Mouse (Mus musculus) liver, embryonic 14.5 days (tissue): ENCODE results near the gene Smpd1. TPM values are rescaled to one million over a fixed set of nuclear protein-coding genes. Genes with fewer than 3 reads are reported as not detected.

ENCODE experiments used
- ATAC-seq: fragments of 200-750 bp; cut with Nextera tagmentation; 2 replicates; pipeline ENCODE4 v1.8.0; 2017; ENCODE audit warnings: moderate number of reproducible peaks, mild to moderate bottlenecking, moderate library complexity; ENCODE audit not compliant: insufficient read depth
- DNase-seq, 3 experiments: peaks; one replicate each; pipeline ENCODE4 v3.0.0-alpha.2; 2012 to 2013; ENCODE audit warnings: low read depth in 3 of 3, low spot score in 3 of 3
- H3K27ac ChIP-seq: fragments of 300-500 bp; sonication (generic); 2 replicates; pipeline ENCODE4 v1.5.1; 2014; ENCODE audit warnings: moderate library complexity, mild to moderate bottlenecking, control low read depth, inconsistent platforms
- H3K27me3 ChIP-seq: fragments of 300-500 bp; sonication (generic); 2 replicates; pipeline ENCODE4 v1.6.1; 2014; ENCODE audit warnings: mild to moderate bottlenecking, low read length, moderate library complexity; ENCODE audit not compliant: control insufficient read depth, insufficient read depth
- H3K36me3 ChIP-seq: fragments of 300-500 bp; sonication (generic); replicated peaks from 2 replicates; pipeline ENCODE4 v1.6.1; 2014; ENCODE audit warnings: low read depth; ENCODE audit not compliant: control insufficient read depth, insufficient read depth
- H3K4me1 ChIP-seq, 2 experiments: fragments of 200-500 bp in 1 of 2; fragments of 300-500 bp in 1 of 2; sonication (generic) in 1 of 2; replicated peaks; 2 replicates each; pipeline ENCODE4 v1.6.1; 2012 to 2014; ENCODE audit warnings: antibody characterized with exemption in 1 of 2, inconsistent platforms in 1 of 2, low read length in 1 of 2; ENCODE audit not compliant: control insufficient read depth in 2 of 2, insufficient read depth in 2 of 2
- H3K4me2 ChIP-seq: fragments of 300-500 bp; sonication (generic); 2 replicates; pipeline ENCODE4 v1.6.1; 2014; ENCODE audit warnings: low read depth, mild to moderate bottlenecking, control low read depth, moderate library complexity
- H3K4me3 ChIP-seq, 2 experiments: fragments of 200-500 bp in 1 of 2; fragments of 300-500 bp in 1 of 2; sonication (generic) in 1 of 2; 2 replicates each; pipeline ENCODE4 v1.5.1; 2012 to 2014; ENCODE audit warnings: low read depth in 2 of 2, low read length in 2 of 2, mild to moderate bottlenecking in 2 of 2, control low read depth in 1 of 2, inconsistent platforms in 1 of 2, moderate library complexity in 1 of 2; ENCODE audit not compliant: insufficient read depth in 1 of 2
- H3K9ac ChIP-seq: fragments of 300-500 bp; sonication (generic); replicated peaks from 2 replicates; pipeline ENCODE4 v1.6.1; 2014; ENCODE audit warnings: mild to moderate bottlenecking, control low read depth, moderate library complexity
- H3K9me3 ChIP-seq: fragments of 300-500 bp; sonication (generic); 2 replicates; pipeline ENCODE4 v1.6.1; 2016; ENCODE audit warnings: low read length, mixed read lengths; ENCODE audit not compliant: control insufficient read depth
- CTCF ChIP-seq: IDR thresholded peaks from 2 replicates; pipeline ENCODE4 v1.5.1; 2016; ENCODE audit warnings: antibody characterized with exemption, low read depth, control low read depth
- EP300 ChIP-seq: IDR thresholded peaks from 2 replicates; pipeline ENCODE4 v1.6.1; 2016; ENCODE audit warnings: antibody characterized with exemption, low read depth
- WGBS: fragments of 180-500 bp; shearing (Covaris S2); extraction: QIAGEN DNeasy Blood & Tissue Kit; methylation state at CpG from one replicate; pipeline ENCODE4 v1.1.7; 2014; ENCODE audit not compliant: insufficient replicate concordance; 5-methylcytosine and 5-hydroxymethylcytosine counted together
- polyA plus RNA-seq, 2 experiments: library from polyadenylated mRNA; depleted of rRNA in 1 of 2; stranded (reverse) in 1 of 2; unstranded in 1 of 2; fragments of >200 nt; fragmentation: Nextera tagmentation in 1 of 2; extraction: Ambion mirVana in 1 of 2; gene quantifications; 2 replicates each; pipeline versions ENCODE4 v1.2.1 to v1.2.3; 2012 to 2014

Gene Smpd1
- polyA plus RNA-seq, 2 experiments = 9.3 to 22.3 TPM

- H3K27me3 ChIP-seq = no peaks in the 10 kb centered on the region
- H3K27ac ChIP-seq = no peak overlapping the region
These were observed 4.9 kb downstream of the Smpd1 start for GRCm38 (mm10) chr7:105559016-105559415.

GRCm38 (mm10) chr7:105562317-105562716, 8.2 kb downstream of the Smpd1 start:
- Histone ChIP-seq H3K27me3 (no peaks in the 10 kb centered on the region), H3K27ac (no peak overlapping the region), H3K9me3 (no peaks in the 10 kb centered on the region), H3K9ac (no peak overlapping the region), H3K4me1 (no peaks in the 10 kb centered on the region), H3K4me3 (no peak overlapping the region), H3K4me2 (no peak overlapping the region), H3K36me3 (peaks cover 5% of the 10 kb centered on the region)
- DNase-seq (no peak), ATAC-seq (no peak)
- TF ChIP-seq CTCF (no peak), EP300 (no peak)
- 32% methylated on average over 3 of the region's 3 CpGs for WGBS

More at GRCm38 (mm10) chr7:105559016-105559415, 4.9 kb downstream of the Smpd1 start:
- DNase-seq (no peak), ATAC-seq (no peak)
- peaks cover 6% of the 10 kb centered on the region for H3K36me3 ChIP-seq
- H3K4me1 ChIP-seq = peaks cover 0 to 10% of the 10 kb centered on the region in 2 experiments; a peak in 3 of 4 replicates
- H3K4me2 ChIP-seq = no peak overlapping the region
- no peak overlapping the region for H3K9ac ChIP-seq
- 79% methylated on average over 9 of the region's 9 CpGs for WGBS
- no peaks in the 10 kb centered on the region for H3K9me3 ChIP-seq
- H3K4me3 ChIP-seq = no peak overlapping the region
- TF ChIP-seq EP300 (no peak), CTCF (no peak)

DNA sequence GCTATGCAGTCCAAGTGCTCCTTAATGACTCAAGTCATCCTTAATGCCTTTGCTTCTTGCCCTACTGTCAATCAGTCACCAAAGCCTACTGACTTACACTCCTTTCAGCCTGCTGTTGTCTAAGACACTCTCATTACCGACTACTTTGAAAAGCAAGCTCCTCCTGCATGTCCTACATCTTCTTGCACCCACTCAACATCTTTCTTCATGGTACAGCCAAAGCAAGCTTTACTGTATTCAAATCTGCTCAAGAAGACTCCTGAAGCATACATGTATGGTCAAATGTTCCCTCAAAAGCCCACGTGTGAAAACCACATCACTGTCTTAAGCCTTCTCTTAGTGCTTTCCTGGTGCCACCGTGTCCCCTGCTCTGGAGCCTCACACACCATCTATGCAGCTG, 9.2 kb downstream of the Smpd1 start:
- TF ChIP-seq CTCF (no peak), EP300 (no peak)
- no peaks in the 10 kb centered on the region for H3K9me3 ChIP-seq
- no peak overlapping the region for H3K9ac ChIP-seq
- no peak overlapping the region for H3K4me3 ChIP-seq
- no peaks in the 10 kb centered on the region for H3K27me3 ChIP-seq
- WGBS = 45% methylated on average over 3 of the region's 3 CpGs
- H3K36me3 ChIP-seq = no peaks in the 10 kb centered on the region
- ATAC-seq (no peak), DNase-seq (no peak)
- H3K27ac ChIP-seq = no peak overlapping the region
- no peaks in the 10 kb centered on the region for H3K4me1 ChIP-seq
- no peak overlapping the region for H3K4me2 ChIP-seq

GRCm38 (mm10) chr7:105565071-105565836, 11.1 kb downstream of the Smpd1 start:
- Histone ChIP-seq H3K9me3 (no peaks in the 10 kb centered on the region), H3K27ac (no peak overlapping the region), H3K4me2 (no peak overlapping the region), H3K36me3 (no peaks in the 10 kb centered on the region), H3K4me3 (no peak overlapping the region), H3K4me1 (no peaks in the 10 kb centered on the region), H3K27me3 (no peaks in the 10 kb centered on the region), H3K9ac (no peak overlapping the region)
- WGBS = 58% methylated on average over 17 of the region's 17 CpGs
- DNase-seq (no peak), ATAC-seq (no peak)
- TF ChIP-seq EP300 (no peak), CTCF (no peak)

GRCm38 (mm10) chr7:105568583-105568982, 14.4 kb downstream of the Smpd1 start:
- no peak overlapping the region for H3K4me3 ChIP-seq
- ATAC-seq = no peak
- H3K4me1 ChIP-seq = no peaks in the 10 kb centered on the region
- no peak overlapping the region for H3K9ac ChIP-seq
- no peaks in the 10 kb centered on the region for H3K9me3 ChIP-seq
- no peaks in the 10 kb centered on the region for H3K27me3 ChIP-seq
- TF ChIP-seq EP300 (no peak), CTCF (no peak)
- 35% methylated on average over 7 of the region's 7 CpGs for WGBS
- no peaks in the 10 kb centered on the region for H3K36me3 ChIP-seq
- no peak overlapping the region for H3K27ac ChIP-seq
- H3K4me2 ChIP-seq = no peak overlapping the region
- no peak for DNase-seq
